Mouse (Mus musculus): ENCODE results near the gene Herpud2.

The Herpud2 gene

DNA sequence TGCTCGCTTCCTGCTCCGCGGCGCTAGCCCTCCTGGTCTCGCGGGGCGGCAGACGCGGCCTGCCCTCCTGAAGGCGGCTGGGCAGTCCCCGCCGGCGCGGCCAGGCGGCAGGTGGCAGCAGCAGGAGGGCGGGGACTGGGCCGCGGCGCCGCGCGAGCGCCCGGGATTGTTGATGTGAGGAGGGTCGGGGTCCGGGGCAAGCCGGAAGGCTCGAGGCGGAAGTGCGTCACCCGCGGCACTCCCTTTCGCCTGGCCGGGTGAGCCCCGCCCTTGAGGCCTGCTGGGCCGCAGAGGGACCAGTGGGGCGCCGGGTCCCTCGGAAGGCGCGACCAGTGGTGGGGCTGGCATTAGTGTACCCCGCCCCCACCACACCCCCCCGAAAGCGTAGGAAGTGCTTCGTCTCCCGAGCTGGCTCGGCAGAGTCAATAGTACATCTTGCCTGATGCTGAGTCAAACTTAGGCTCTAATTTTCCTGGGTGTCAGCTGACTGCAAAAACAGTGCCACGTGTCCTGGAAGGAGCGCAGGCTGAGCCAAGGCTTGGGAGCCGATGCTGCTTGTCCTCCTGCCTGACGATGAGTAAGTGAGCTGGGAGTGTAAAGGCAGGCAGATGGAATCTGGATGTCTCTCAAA lies at the start of gene Herpud2:
TSS of gene Herpud2 (minus strand) at position 210 of the 631 bp plus-strand sequence.
- DNase-seq: peak; percentile 95

DNA sequence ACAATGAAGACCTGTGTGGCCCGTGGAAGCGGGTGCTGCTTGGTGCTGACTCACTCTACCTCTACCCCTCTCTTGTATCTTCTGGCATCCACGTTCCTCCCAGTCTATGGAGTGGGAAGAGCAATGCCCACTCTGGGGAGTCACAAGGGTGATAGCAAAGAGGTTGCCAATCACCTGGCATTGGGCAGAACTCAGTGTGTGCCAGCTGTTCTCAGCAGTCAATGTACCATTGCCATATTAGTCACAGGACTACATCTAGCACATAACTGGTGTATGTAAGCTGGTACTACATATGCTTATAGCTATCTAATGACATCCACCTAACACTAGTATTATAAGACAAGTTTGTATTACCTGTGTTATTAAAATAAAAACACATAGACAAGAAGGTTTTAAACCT lies 49.4 kb upstream of the Herpud2 start:
- no peak for DNase-seq

- no peak for DNase-seq
These were observed 48.5 kb upstream of the Herpud2 start for GRCm38 (mm10) chr9:25200148-25200547.

GRCm38 (mm10) chr9:25196746-25197145 lies 45.1 kb upstream of the Herpud2 start:
- DNase-seq: no peak

DNA sequence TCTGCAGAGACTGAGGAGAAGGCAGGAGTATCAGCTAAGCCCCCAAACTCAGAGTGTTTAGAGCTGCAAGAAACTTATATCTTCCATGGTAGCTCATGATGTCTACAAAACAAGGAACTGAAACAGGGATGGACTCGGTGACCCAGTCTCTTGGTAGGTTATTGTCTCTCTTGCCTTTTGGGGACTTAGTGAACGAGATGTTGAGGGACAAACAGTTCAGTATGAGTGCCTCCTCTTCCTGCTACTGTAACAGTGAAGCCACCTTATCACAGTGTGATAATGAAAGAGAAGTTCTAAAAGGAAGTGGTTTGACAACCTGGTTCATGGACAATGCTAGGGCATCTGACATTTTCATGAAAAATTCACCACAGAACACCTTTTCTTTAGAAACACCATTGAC lies 40.0 kb upstream of the Herpud2 start:
- no peak for DNase-seq

GRCm38 (mm10) chr9:25186501-25186900 lies 34.9 kb upstream of the Herpud2 start:
- no peak for DNase-seq

DNA sequence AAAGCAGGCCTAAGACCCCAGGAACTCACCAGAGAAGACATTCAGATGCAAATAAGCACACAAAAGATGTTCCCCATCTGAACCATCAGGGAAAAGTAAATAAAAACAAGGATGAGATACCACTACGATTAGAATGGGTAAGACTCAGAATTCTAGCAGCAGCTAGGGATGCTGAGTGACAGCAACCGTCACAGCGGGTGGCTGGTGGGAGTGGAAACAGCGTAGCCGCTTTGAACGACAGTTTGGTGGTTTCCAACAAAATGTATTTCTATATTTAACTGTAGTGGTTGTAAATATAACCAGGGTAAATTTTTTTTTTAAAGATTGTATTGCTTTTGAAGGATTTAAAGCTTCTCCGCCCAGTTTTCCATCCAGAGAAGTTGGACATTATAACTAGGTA lies 34.2 kb upstream of the Herpud2 start:
- no peak for DNase-seq

- DNase-seq: no peak
These were observed 33.0 kb upstream of the Herpud2 start for GRCm38 (mm10) chr9:25184606-25185005.

DNA sequence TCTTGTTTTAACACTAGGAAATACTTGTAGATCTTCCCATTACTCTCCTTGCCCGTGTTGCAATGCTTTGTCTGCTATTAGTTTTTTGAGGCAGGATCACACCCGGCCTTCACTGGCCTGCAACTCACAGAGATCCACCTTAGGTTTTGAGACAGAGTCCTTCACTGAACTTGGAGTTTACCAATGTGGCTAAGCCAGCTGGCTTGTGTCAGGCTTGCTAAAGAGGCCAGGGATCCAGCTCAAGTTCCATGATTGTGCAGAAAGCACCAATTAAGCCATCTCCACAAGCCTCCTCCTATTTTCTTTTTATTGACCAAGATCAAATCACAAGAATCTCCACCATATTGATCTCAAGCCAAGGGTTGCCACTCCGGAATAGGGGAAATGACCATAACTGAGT lies 26.4 kb upstream of the Herpud2 start:
- no peak for DNase-seq

DNA sequence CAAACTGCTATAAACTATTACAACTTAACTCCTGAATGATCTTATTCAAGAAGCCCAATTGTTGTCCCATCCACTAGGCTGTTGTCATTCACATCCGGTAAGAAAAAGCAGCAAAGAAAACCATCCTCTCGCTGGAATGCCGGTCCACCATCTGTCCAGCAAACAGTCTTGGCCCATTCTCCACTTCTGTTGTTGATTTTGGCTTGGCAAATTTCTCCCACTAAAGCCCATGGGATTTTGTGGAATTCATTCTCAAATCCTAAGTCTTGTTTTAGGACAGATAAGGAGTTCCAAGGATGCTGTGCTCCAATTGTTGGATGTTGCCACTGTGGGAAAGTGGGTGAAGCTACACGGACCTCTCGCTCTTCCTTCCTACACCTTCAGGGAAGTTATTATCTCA lies 25.6 kb upstream of the Herpud2 start:
- peak; percentile 54 for DNase-seq

DNA sequence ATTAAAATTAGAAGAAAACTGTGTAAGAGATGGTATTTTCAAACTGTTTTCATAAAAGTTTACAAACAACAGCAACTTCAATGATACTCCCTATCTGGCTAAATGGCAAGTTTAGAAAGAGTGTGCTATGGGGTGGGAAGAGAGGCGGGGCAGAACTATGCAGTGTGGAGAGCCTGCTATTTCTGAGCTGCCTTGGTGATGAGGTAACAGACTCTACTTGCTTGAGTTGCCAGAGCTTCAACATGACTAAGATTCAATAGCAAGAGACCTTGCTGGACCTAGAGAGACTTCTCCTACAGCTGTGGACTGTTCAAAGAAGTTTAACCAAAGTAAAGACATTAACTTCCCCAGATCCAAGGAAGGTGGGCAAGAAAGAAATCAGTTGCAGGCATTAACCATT lies 24.9 kb upstream of the Herpud2 start:
- DNase-seq: no peak

DNA sequence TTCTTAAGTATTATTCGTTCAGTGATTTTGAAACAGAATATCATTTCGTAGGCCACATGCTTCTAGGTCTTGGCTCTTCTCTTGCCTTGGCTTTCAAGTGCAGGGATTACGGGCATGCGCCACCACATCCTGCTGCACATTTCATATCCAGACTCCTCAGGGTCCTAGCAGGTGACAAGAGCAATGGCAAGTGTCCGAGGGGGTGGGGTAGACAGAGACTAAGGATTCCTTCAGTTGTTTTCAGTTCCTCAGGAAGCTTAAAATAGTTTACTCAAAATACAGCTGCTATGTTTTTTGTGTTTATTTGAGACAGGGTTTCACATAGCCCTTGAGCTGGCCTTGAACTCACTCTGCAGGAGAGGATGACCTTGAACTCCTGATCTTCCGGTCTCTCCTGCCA lies 24.4 kb upstream of the Herpud2 start:
- peak; percentile 17 for DNase-seq

- peak; percentile 29 for DNase-seq
These were observed 23.4 kb upstream of the Herpud2 start for GRCm38 (mm10) chr9:25175039-25175442.

DNA sequence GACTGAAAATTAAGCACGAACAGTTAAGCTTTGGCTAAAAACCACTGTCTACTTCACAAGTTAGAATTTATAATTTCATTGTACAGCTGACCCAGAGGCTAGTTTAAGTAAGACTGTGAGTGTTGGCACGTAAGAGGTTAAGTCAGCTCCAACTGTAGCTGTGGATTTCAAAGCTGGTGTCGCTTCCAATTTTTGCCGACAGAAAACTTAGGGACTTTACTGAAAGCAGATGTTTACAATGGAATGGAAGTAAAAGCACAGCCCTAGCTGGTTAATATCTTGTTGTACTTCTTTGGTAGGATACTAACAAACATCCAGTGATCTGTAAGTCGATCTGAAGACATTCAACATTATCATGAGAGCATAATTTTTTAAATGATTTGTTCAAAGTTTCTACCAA lies 23.0 kb upstream of the Herpud2 start:
- no peak for DNase-seq

DNA sequence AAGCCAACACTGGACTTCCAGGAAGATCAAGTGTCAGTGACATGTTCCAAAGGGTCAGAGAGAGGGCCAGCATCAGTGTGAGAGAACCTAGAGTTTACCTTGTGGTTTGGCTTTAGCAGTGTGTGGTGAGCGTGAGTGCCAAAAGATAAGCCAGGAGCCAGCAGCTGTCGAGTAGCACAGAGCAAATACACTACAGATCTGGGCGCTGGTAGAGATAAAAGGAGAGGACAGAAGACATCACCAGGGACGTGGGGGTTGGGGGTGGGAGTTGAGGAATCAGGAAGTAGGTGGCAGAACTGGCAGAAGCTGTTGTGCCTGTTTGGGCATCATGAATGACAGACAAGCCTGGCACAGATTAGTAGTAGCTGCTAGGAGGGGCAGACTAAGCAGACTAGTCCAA lies 21.6 kb upstream of the Herpud2 start:
- no peak for DNase-seq

- no peak for DNase-seq
These were observed 18.0 kb upstream of the Herpud2 start for GRCm38 (mm10) chr9:25169626-25170025.

- peak; percentile 84 for DNase-seq
These were observed 16.0 kb upstream of the Herpud2 start for GRCm38 (mm10) chr9:25167458-25168084.

DNA sequence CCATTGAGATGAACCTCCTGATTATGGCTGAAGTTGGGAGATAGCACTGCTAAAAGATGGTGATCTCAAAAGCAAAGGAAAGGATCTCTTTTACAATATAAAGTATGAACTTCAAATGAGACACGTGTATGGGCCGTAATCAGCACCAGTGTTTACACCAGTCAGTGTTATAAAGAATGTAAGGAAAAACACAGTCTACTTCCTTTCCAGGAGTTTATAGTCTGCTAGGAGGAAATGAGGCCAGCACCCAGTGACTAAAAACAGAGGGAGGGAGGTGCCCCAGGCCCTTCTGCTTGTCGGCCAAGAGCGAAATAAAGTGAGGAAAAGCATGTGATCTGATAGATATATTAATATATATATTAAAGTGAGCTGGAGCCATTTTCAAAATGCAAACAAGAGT lies 6.6 kb upstream of the Herpud2 start:
- no peak for DNase-seq

GRCm38 (mm10) chr9:25156377-25156776 lies 4.8 kb upstream of the Herpud2 start:
- no peak for DNase-seq

DNA sequence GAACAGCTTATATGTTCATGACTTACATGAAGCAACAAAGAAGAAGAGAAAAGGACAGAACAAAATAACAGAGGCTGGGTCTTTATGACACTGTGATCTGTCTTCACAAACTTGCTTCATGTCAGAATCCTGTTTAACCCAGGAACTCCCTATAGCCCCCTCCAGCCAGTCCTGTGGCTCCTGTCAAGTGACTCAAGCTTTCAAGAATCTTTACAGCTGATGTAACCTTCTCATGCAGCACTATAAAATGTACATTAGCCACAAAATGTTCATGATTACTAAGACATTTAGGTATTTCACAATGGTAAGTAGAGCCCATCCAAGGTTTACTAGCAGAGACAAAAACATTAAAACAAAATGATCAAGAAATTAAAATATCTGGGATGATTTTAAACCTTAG lies 1.4 kb upstream of the Herpud2 start:
- no peak for DNase-seq

DNA sequence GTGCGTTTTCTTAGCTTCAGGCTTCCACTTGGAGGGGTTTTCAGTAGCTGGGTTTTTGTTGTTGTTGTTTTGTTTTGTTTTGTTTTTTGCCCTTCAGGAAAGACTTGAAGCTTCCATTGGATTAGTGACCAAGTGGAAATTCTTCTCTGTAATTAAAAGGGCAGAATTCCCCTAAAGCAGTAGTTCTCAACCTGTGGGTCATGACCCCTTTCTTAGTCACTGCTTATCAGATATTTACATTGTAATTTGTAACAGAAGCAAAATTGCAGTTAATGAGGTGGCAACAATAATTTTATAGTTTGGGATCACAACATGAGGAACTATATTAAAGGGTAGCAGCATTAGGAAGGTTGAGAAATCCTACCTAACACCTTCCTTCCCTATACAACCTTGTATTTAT lies 837 bp upstream of the Herpud2 start:
- no peak for DNase-seq

- no peak for DNase-seq
These were observed 619 bp downstream of the Herpud2 start for GRCm38 (mm10) chr9:25150791-25151610.

DNA sequence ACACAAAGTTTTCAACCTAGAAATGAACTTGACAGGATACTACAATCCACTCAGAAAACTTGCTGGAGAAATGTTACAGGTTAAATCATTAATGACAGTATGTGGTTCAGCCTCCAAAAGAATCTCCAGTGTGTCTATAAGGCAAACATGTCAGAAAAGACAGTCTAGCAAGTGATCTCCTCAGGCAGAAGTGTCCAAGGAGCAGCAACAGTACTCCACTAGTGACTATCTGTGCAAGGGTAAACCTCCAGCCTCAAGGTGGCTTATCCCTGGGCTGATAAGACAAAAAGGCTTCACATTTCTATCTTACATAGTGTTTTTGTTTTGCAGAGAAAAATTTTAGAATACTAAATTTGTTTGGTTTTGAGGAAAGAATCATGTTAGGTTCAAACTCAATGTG lies 2.9 kb downstream of the Herpud2 start:
- DNase-seq: no peak

- no peak for DNase-seq
These were observed 5.7 kb downstream of the Herpud2 start for GRCm38 (mm10) chr9:25145925-25146324.
